Mouse (Mus musculus): Measurements from ENCODE around the gene Trmt10a.

- no peak for TF ChIP-seq CTCF (IDR thresholded peaks at IDR 0.05; ENCODE audit: borderline replicate concordance, control insufficient read depth, extremely low read depth, insufficient read depth, low read length, poor library complexity)
- no peak for TF ChIP-seq POLR2A (IDR thresholded peaks at IDR 0.05; ENCODE audit: control insufficient read depth, extremely low read depth, insufficient read depth, low read length, poor library complexity)
Observed at GRCm38 (mm10) chr3:138134528-138134927, 8.7 kb upstream of the Trmt10a start.

All from thymus, adult 2 months (tissue).